Mouse (Mus musculus) embryonic facial prominence, embryonic 15.5 days (tissue): Measurements from ENCODE around the gene Ociad1. TPM values are rescaled to one million over a fixed set of nuclear protein-coding genes. Genes with fewer than 3 reads are reported as not detected.

ENCODE experiments used
- ATAC-seq: fragments of 200-750 bp; cut with Nextera tagmentation; 2 replicates; pipeline ENCODE4 v1.8.0; 2017; ENCODE audit warnings: low read depth, moderate TSS enrichment; ENCODE audit not compliant: insufficient number of reproducible peaks, low FRiP score, low TSS enrichment
- H3K27ac ChIP-seq: fragments of 300-500 bp; sonication (generic); replicated peaks from 2 replicates; pipeline ENCODE4 v1.5.1; 2015; ENCODE audit warnings: mild to moderate bottlenecking, inconsistent platforms
- H3K27me3 ChIP-seq: fragments of 300-500 bp; sonication (generic); 2 replicates; pipeline ENCODE4 v1.6.1; 2015; ENCODE audit warnings: inconsistent platforms
- H3K36me3 ChIP-seq: fragments of 300-500 bp; sonication (generic); 2 replicates; pipeline ENCODE4 v1.6.1; 2015; ENCODE audit warnings: mild to moderate bottlenecking, inconsistent platforms
- H3K4me1 ChIP-seq: fragments of 300-500 bp; sonication (generic); 2 replicates; pipeline ENCODE4 v1.6.1; 2015; ENCODE audit warnings: inconsistent platforms
- H3K4me2 ChIP-seq: fragments of 300-500 bp; sonication (generic); replicated peaks from 2 replicates; pipeline ENCODE4 v1.6.1; 2015; ENCODE audit warnings: mild to moderate bottlenecking, inconsistent platforms
- H3K4me3 ChIP-seq: fragments of 300-500 bp; sonication (generic); replicated peaks from 2 replicates; pipeline ENCODE4 v1.5.1; 2015; ENCODE audit warnings: mild to moderate bottlenecking, inconsistent platforms
- H3K9ac ChIP-seq: fragments of 300-500 bp; sonication (generic); 2 replicates; pipeline ENCODE4 v1.6.1; 2015; ENCODE audit warnings: inconsistent platforms
- H3K9me3 ChIP-seq: fragments of 300-500 bp; sonication (generic); replicated peaks from 2 replicates; pipeline ENCODE4 v1.6.1; 2016; ENCODE audit warnings: inconsistent platforms
- WGBS: fragments of 180-500 bp; shearing (Covaris S2); methylation state at CpG from one replicate; pipeline ENCODE4 v1.1.7; 2015; 5-methylcytosine and 5-hydroxymethylcytosine counted together
- polyA plus RNA-seq: library from polyadenylated mRNA; unstranded; fragments of >200 nt; fragmentation: Nextera tagmentation; extraction: Ambion mirVana; gene quantifications from 2 replicates; pipeline ENCODE4 v1.2.1, GENCODE M21; 2015

The Ociad1 gene
- 234 and 236 TPM in 2 replicates for polyA plus RNA-seq

GRCm38 (mm10) chr5:73292502-73293457, at the start of gene Ociad1:
Gene Ociad1 (plus strand): TSS chr5:73292784.
- Histone ChIP-seq H3K27ac (peak within 1 kb of the TSS; percentile 92), H3K4me2 (peak within 1 kb of the TSS; percentile 61), H3K9me3 (no peaks in the 10 kb centered on the region), H3K27me3 (no peaks in the 10 kb centered on the region), H3K4me1 (peaks cover 3% of the 10 kb centered on the region; the same call in 1 of the 2 replicates), H3K4me3 (peak within 1 kb of the TSS; percentile 85), H3K9ac (peak within 1 kb of the TSS; percentile 67), H3K36me3 (peaks cover 17% of the 10 kb centered on the region)
- peak; percentile 99 for ATAC-seq
- under 1% methylated on average over 58 of the region's 58 CpGs for WGBS

DNA sequence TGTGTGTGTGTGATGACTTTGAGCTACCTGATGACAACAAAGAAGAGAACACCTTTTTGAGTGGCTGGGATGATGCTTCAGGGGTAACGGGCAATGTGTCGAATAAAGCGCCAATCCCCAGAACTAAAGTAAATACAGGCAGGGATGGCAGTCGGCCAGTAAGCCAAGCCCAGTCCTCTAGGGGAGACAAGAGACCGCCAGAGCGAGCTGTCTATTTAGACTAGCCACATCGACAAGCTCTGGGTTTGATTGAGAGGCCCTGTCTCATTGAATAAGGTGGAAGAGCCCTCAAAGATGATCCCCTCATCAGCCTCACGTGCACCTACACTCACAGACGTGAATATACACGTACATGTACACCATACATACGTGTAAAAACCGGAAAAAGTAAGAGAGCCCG, 48.2 kb upstream of the Ociad1 start:
- ATAC-seq: no peak
- Histone ChIP-seq H3K36me3 (no peaks in the 10 kb centered on the region), H3K9me3 (no peaks in the 10 kb centered on the region), H3K4me3 (no peak overlapping the region), H3K4me2 (no peak overlapping the region), H3K9ac (no peak overlapping the region), H3K4me1 (peaks cover 24% of the 10 kb centered on the region), H3K27me3 (no peaks in the 10 kb centered on the region), H3K27ac (no peak overlapping the region)
- 58% methylated on average over 13 of the region's 13 CpGs for WGBS

DNA sequence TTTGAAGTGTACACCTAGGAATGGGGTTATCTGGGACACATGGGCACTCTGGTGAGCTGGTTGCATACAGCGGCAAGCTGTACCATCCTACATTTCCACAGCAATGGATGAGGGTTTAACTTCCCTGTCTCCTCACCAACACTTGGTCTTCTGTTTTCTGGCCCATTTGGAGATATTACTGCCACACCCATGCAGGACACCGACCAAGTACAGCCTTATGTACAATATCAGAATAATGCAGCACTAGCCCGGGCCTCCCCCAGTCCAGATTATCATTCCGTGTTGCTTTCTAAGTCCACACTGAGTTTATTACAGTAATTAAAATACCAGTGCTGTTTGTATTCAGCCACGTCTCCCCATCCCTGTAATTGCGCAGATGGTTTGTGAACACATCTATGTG, 46.2 kb upstream of the Ociad1 start:
- WGBS: 82% methylated on average over 6 of the region's 6 CpGs
- Histone ChIP-seq H3K9me3 (no peaks in the 10 kb centered on the region), H3K27ac (no peak overlapping the region), H3K9ac (no peak overlapping the region), H3K27me3 (no peaks in the 10 kb centered on the region), H3K4me1 (peaks cover 21% of the 10 kb centered on the region), H3K4me2 (no peak overlapping the region), H3K36me3 (no peaks in the 10 kb centered on the region), H3K4me3 (no peak overlapping the region)
- ATAC-seq: no peak

DNA sequence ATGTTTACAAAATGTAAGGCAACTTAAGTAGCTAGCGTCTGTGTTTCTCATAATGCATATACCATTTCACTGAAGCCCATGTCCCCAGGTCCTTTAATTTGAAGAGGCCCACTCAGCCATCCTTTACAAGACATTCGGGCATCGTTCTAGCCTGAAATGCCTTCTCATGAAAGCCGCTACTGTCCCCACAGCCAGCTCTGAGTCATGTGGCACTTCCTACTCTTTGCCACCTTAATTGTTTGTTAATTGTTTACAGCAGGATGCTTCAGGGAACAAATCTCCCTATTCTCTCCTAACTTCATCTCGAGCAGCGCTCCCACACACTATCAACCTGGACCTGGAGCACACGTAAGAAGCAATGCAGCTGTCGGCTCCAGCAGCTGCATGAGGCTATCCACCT, 44.4 kb upstream of the Ociad1 start:
- no peak for ATAC-seq

DNA sequence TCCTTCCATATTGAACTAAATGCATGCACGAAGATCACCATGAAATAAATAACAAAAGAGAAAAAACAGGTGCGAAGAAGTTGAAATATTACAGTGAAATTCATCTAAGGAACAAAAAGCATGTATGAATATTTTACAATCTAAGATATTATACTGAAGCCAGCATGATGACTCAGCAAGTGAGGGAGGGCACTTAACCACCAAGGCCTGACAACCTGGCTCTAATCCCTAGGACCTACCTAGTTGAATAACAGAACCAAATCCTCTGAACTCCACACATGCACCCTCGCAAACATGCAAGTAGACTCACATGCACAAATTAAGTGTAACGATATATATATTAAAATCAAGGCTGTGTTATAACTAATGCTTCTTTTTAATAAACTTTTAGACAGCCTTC, 43.2 kb upstream of the Ociad1 start:
- H3K27ac ChIP-seq: no peak overlapping the region
- H3K4me3 ChIP-seq: no peak overlapping the region
- H3K27me3 ChIP-seq: no peaks in the 10 kb centered on the region
- H3K4me2 ChIP-seq: no peak overlapping the region
- no peak overlapping the region for H3K9ac ChIP-seq
- peaks cover 9% of the 10 kb centered on the region for H3K4me1 ChIP-seq
- no peaks in the 10 kb centered on the region for H3K36me3 ChIP-seq
- no peaks in the 10 kb centered on the region for H3K9me3 ChIP-seq
- no peak for ATAC-seq
- 93% methylated on average over 4 of the region's 4 CpGs for WGBS

More for the DNA sequence above, 44.4 kb upstream of the Ociad1 start:
- no peaks in the 10 kb centered on the region for H3K27me3 ChIP-seq
- no peak overlapping the region for H3K9ac ChIP-seq
- peaks cover 9% of the 10 kb centered on the region for H3K4me1 ChIP-seq
- H3K9me3 ChIP-seq: no peaks in the 10 kb centered on the region
- WGBS: 57% methylated on average over 8 of the region's 8 CpGs
- H3K27ac ChIP-seq: no peak overlapping the region
- H3K4me3 ChIP-seq: no peak overlapping the region
- no peaks in the 10 kb centered on the region for H3K36me3 ChIP-seq
- no peak overlapping the region for H3K4me2 ChIP-seq

DNA sequence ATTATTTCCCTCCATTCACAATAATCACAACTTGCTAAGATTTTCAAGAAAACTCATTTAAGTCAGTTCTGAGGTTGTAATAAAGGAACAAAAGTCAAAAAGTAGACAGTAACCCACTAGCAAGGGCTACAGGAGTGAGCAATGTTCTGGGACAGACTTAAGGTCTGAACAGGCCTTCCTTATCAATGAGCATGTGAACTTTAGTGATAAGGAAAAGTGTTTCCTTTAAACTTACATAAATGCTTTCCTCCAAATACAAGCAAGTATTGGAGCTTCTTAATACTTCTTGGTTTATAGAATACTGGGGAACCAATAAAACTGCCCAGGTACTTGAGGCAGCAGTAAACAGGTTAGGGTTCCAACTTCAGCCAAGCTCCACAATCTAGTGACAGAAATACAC, 39.8 kb upstream of the Ociad1 start:
- no peak for ATAC-seq
- H3K4me1 ChIP-seq: peaks cover 17% of the 10 kb centered on the region; the same call in 1 of the 2 replicates

GRCm38 (mm10) chr5:73254660-73255059, 37.9 kb upstream of the Ociad1 start:
- no peak for ATAC-seq
- Histone ChIP-seq H3K4me2 (peak overlapping the region; percentile 65), H3K4me1 (peaks cover 18% of the 10 kb centered on the region; the same call in 1 of the 2 replicates), H3K36me3 (no peaks in the 10 kb centered on the region), H3K4me3 (peak overlapping the region; percentile 97), H3K9me3 (no peaks in the 10 kb centered on the region), H3K27ac (peak overlapping the region; percentile 98; the same call in 1 of the 2 replicates), H3K27me3 (no peaks in the 10 kb centered on the region), H3K9ac (no peak overlapping the region)
- 41% methylated on average over 5 of the region's 5 CpGs for WGBS

More for the DNA sequence above, 39.8 kb upstream of the Ociad1 start:
- H3K4me2 ChIP-seq: no peak overlapping the region
- no peaks in the 10 kb centered on the region for H3K36me3 ChIP-seq
- H3K9ac ChIP-seq: no peak overlapping the region
- no peaks in the 10 kb centered on the region for H3K9me3 ChIP-seq
- H3K27me3 ChIP-seq: no peaks in the 10 kb centered on the region
- H3K27ac ChIP-seq: no peak overlapping the region
- H3K4me3 ChIP-seq: no peak overlapping the region

GRCm38 (mm10) chr5:73255321-73256251, 37.0 kb upstream of the Ociad1 start:
- no peaks in the 10 kb centered on the region for H3K9me3 ChIP-seq
- ATAC-seq: peak; percentile 71

GRCm38 (mm10) chr5:73256352-73257065, 36.1 kb upstream of the Ociad1 start, which contains the start of gene Fryl:
Gene Fryl (minus strand): TSS chr5:73256619.
- peak within 1 kb of the TSS; percentile 98 for H3K27ac ChIP-seq
- ATAC-seq: peak; percentile 99
- no peaks in the 10 kb centered on the region for H3K36me3 ChIP-seq
- H3K9ac ChIP-seq: peak within 1 kb of the TSS; percentile 60
- peak within 1 kb of the TSS; percentile 77 for H3K4me2 ChIP-seq
- under 1% methylated on average over 44 of the region's 44 CpGs for WGBS
- H3K9me3 ChIP-seq: no peaks in the 10 kb centered on the region
- H3K4me1 ChIP-seq: peaks cover 18% of the 10 kb centered on the region; the same call in 1 of the 2 replicates
- no peaks in the 10 kb centered on the region for H3K27me3 ChIP-seq
- H3K4me3 ChIP-seq: peak within 1 kb of the TSS; percentile 97

More at GRCm38 (mm10) chr5:73255321-73256251, 37.0 kb upstream of the Ociad1 start:
- no peaks in the 10 kb centered on the region for H3K36me3 ChIP-seq
- peak overlapping the region; percentile 97 for H3K4me3 ChIP-seq
- H3K27ac ChIP-seq: peak overlapping the region; percentile 98
- no peaks in the 10 kb centered on the region for H3K27me3 ChIP-seq
- under 1% methylated on average over 125 of the region's 129 CpGs for WGBS
- H3K9ac ChIP-seq: peak overlapping the region; percentile 60
- peak overlapping the region; percentile 65 for H3K4me2 ChIP-seq
- peaks cover 18% of the 10 kb centered on the region; the same call in 1 of the 2 replicates for H3K4me1 ChIP-seq

DNA sequence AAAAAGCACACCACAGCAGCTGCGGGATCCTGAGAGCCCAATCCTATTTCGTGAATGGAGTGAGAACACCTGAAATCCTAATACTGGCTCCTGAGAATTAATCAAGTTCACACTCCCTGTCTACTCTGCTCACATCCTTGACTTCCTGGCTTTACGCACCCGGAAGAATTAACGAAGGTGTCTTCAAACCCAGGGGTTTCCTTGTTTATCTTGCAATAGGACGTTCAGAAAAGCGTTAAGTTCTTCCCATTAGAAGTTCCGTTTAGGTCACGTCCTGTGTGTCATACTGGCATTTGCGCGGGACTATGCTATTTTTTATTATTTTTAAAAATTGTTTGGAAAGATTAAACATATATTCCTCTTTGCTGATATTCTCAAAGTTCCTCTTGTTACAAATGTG, 35.5 kb upstream of the Ociad1 start:
- Histone ChIP-seq H3K36me3 (no peaks in the 10 kb centered on the region), H3K4me1 (peaks cover 18% of the 10 kb centered on the region; the same call in 1 of the 2 replicates), H3K4me2 (peak overlapping the region; percentile 77), H3K4me3 (peak overlapping the region; percentile 97), H3K9me3 (no peaks in the 10 kb centered on the region), H3K9ac (peak overlapping the region; percentile 21; the same call in 1 of the 2 replicates), H3K27me3 (no peaks in the 10 kb centered on the region), H3K27ac (peak overlapping the region; percentile 71)
- no peak for ATAC-seq
- 3% methylated on average over 11 of the region's 11 CpGs for WGBS
